Mouse (Mus musculus) right cerebral cortex, postnatal 25 days (tissue): Measurements from ENCODE around the gene Taok3.

ENCODE experiments used
- DNase-seq: peaks from one replicate; pipeline ENCODE4 v3.0.0; 2022

The Taok3 gene

GRCm38 (mm10) chr5:117118220-117118619, 1.7 kb upstream of the Taok3 start:
- no peak for DNase-seq

GRCm38 (mm10) chr5:117118850-117119249, 1.1 kb upstream of the Taok3 start:
- DNase-seq = no peak

- no peak for DNase-seq
Observed at GRCm38 (mm10) chr5:117120489-117121466, 849 bp downstream of the Taok3 start.

- no peak for DNase-seq
Observed at GRCm38 (mm10) chr5:117121657-117122056, 1.7 kb downstream of the Taok3 start.

- no peak for DNase-seq
Observed at GRCm38 (mm10) chr5:117123102-117123501, 3.2 kb downstream of the Taok3 start.

GRCm38 (mm10) chr5:117123840-117124239, 3.9 kb downstream of the Taok3 start:
- DNase-seq = no peak

GRCm38 (mm10) chr5:117125482-117126346, 5.8 kb downstream of the Taok3 start:
- DNase-seq = no peak

- no peak for DNase-seq
Observed at GRCm38 (mm10) chr5:117127051-117127450, 7.1 kb downstream of the Taok3 start.

GRCm38 (mm10) chr5:117130726-117131125, 10.8 kb downstream of the Taok3 start:
- no peak for DNase-seq

- no peak for DNase-seq
Observed at GRCm38 (mm10) chr5:117133446-117134065, 13.6 kb downstream of the Taok3 start.

- no peak for DNase-seq
Observed at GRCm38 (mm10) chr5:117134066-117134888, 14.3 kb downstream of the Taok3 start.

- no peak for DNase-seq
Observed at GRCm38 (mm10) chr5:117134889-117135456, 15.0 kb downstream of the Taok3 start.

- no peak for DNase-seq
Observed at GRCm38 (mm10) chr5:117135869-117136268, 15.9 kb downstream of the Taok3 start.

GRCm38 (mm10) chr5:117136570-117136969, 16.6 kb downstream of the Taok3 start:
- DNase-seq = no peak

- no peak for DNase-seq
Observed at GRCm38 (mm10) chr5:117137011-117137410, 17.1 kb downstream of the Taok3 start.

GRCm38 (mm10) chr5:117137594-117137993, 17.7 kb downstream of the Taok3 start:
- no peak for DNase-seq

GRCm38 (mm10) chr5:117138295-117138988, 18.5 kb downstream of the Taok3 start:
- no peak for DNase-seq

- no peak for DNase-seq
Observed at GRCm38 (mm10) chr5:117139822-117140221, 19.9 kb downstream of the Taok3 start.

- DNase-seq = no peak
Observed at GRCm38 (mm10) chr5:117140374-117140773, 20.4 kb downstream of the Taok3 start.

GRCm38 (mm10) chr5:117143721-117144135, 23.8 kb downstream of the Taok3 start:
- DNase-seq = no peak

GRCm38 (mm10) chr5:117146165-117146564, 26.2 kb downstream of the Taok3 start:
- DNase-seq = no peak
